Mouse (Mus musculus) E14TG2a.4 (cell line): ENCODE measurements around the gene Tnr.

ENCODE experiments used
- CTCF ChIP-seq: conservative IDR thresholded peaks from 2 replicates; pipeline ENCODE4 v1.5.1; 2014; ENCODE audit warnings: low read length
- NANOG ChIP-seq: IDR thresholded peaks from 2 replicates; pipeline ENCODE4 v1.6.1; 2014; ENCODE audit warnings: borderline replicate concordance, low read length, mixed read lengths
- POU5F1 ChIP-seq: IDR thresholded peaks from 2 replicates; pipeline ENCODE4 v1.6.1; 2014; ENCODE audit warnings: low read length, borderline replicate concordance

DNA sequence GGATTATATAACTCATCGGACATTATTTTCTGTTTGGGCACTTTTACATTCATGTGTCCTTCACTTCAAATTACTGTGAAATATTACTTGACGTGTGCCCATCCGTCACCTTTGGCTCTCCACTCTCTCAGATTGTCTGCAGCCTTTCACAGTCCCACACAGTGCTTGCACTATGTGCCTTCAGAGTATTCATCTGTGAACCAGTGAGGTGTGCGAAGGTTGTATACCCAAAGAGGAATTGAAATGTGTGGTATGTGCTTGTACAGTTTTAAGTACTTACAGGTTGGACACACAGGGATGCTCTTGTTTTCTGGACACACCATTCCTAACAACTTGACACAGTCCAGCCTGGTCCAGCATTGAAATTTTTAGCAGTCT, 378.5 kb downstream of the Tnr start:
- TF ChIP-seq CTCF = no peak
- no peak for TF ChIP-seq POU5F1
- no peak for TF ChIP-seq NANOG
